Comparison of ENCODE assay signal across 8 mouse cellular contexts in the genomic region with DNA sequence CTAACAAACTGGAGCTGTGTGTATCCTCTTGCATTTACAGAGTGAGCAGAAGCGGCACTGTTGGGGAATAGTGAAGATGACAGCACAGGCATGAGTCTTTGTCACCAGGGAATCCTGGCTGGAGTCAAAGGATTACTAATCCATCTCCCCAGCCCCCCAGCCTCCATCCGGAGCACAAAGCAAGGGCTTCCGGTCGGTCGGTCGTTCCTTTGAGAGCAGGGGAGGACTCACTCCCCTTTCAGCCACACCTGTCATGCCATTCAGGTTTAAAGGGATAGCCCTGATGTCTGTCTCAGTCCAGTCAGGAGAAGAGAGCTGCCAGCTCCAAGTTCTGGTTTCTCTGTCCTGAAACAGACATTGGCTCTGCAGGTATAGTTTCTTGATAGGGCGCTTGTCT. TPM values are rescaled to one million over a fixed set of nuclear protein-coding genes. Genes with fewer than 3 reads are reported as not detected.
A peak's percentile ranks its signal among the peaks of the same experiment; 100 is the strongest.
DNase-seq lines count a peak whose midpoint lies in the region; ATAC-seq and TF ChIP-seq lines count a peak whose summit lies in the region.

No protein-coding gene starts in this region.

- H3K4me3 ChIP-seq in thymus, adult 2 months (ENCODE audit: control insufficient read depth, insufficient read depth, low read length): no peak overlapping the region
- H3K4me3 ChIP-seq in limb, embryonic 10.5 days: peak overlapping the region; percentile 19
- no peak overlapping the region for H3K4me3 ChIP-seq in neural tube, embryonic 15.5 days (replicated peaks)

- WGBS in thymus, adult 2 months: 13% methylated on average over 7 of the region's 7 CpGs
- WGBS in limb, embryonic 10.5 days: 25% methylated on average over 7 of the region's 7 CpGs
- WGBS in neural tube, embryonic 15.5 days: 19% methylated on average over 7 of the region's 7 CpGs

- no peaks in the 10 kb centered on the region for H3K36me3 ChIP-seq in thymus, adult 2 months (ENCODE audit: control insufficient read depth, insufficient read depth, low read length)
- no peaks in the 10 kb centered on the region for H3K36me3 ChIP-seq in limb, embryonic 10.5 days
- no peaks in the 10 kb centered on the region for H3K36me3 ChIP-seq in neural tube, embryonic 15.5 days

- peaks cover 19% of the 10 kb centered on the region for H3K4me1 ChIP-seq in thymus, adult 2 months (replicated peaks; ENCODE audit: control insufficient read depth, insufficient read depth, low read length)
- H3K4me1 ChIP-seq in limb, embryonic 10.5 days: peaks cover 71% of the 10 kb centered on the region
- H3K4me1 ChIP-seq in neural tube, embryonic 15.5 days: peaks cover 73% of the 10 kb centered on the region

- H3K4me2 ChIP-seq in neural tube, embryonic 15.5 days: peak overlapping the region; percentile 36

- no peak for TF ChIP-seq CTCF in thymus, adult 2 months (IDR thresholded peaks at IDR 0.05; ENCODE audit: borderline replicate concordance, control insufficient read depth, extremely low read depth, insufficient read depth, low read length, poor library complexity)

- peak overlapping the region; percentile 88 for H3K27ac ChIP-seq in thymus, adult 2 months (ENCODE audit: control insufficient read depth, insufficient read depth, low read length)
- peak overlapping the region; percentile 78 for H3K27ac ChIP-seq in limb, embryonic 10.5 days
- peak overlapping the region; percentile 82 for H3K27ac ChIP-seq in neural tube, embryonic 15.5 days (replicated peaks)

- no peaks in the 10 kb centered on the region for H3K27me3 ChIP-seq in thymus, adult 2 months (ENCODE audit: control insufficient read depth, insufficient read depth, low read length)
- no peaks in the 10 kb centered on the region for H3K27me3 ChIP-seq in limb, embryonic 10.5 days (ENCODE audit: low read depth, poor library complexity, severe bottlenecking)
- no peaks in the 10 kb centered on the region for H3K27me3 ChIP-seq in neural tube, embryonic 15.5 days (replicated peaks)

- peak; percentile 50 for DNase-seq in adrenal gland, postnatal 10 days
- no peak for DNase-seq in adrenal gland, adult 2 months
- DNase-seq in thymus, adult 2 months: no peak
- DNase-seq in thymus, postnatal 4 days: no peak
- DNase-seq in limb, embryonic 10.5 days (ENCODE audit: low spot score): no peak
- DNase-seq in embryo, embryonic 9.5 days (ENCODE audit: extremely low spot score): no peak
- DNase-seq in cerebellum, postnatal 14 days: no peak

- TF ChIP-seq POLR2A in thymus, adult 2 months (IDR thresholded peaks at IDR 0.05; ENCODE audit: control insufficient read depth, extremely low read depth, insufficient read depth, low read length, poor library complexity): no peak

- peak overlapping the region; percentile 7; the same call in 1 of the 2 replicates for H3K9ac ChIP-seq in neural tube, embryonic 15.5 days (replicated peaks)

- ATAC-seq in neural tube, embryonic 15.5 days (ENCODE audit: low FRiP score): no peak

- H3K9me3 ChIP-seq in limb, embryonic 10.5 days (replicated peaks): no peaks in the 10 kb centered on the region
- no peaks in the 10 kb centered on the region for H3K9me3 ChIP-seq in neural tube, embryonic 15.5 days (replicated peaks)

RNA-seq across cellular contexts. Expression of gene Stk40, which starts 7.4 kb away (rescaled TPM):
- 10 to 100 TPM; 48.4 to 53.0 TPM for total RNA-seq in adrenal gland, postnatal 10 days (2021)
- 10 to 100 TPM; 43.0 to 56.0 TPM for total RNA-seq in adrenal gland, adult 2 months (2021)
- 33.2 and 33.5 TPM in 2 replicates for polyA plus RNA-seq in adrenal gland, adult 2 months (2012; rRNA removed)
- polyA plus RNA-seq in thymus, adult 2 months (2012; rRNA removed): 36.5 and 43.1 TPM in 2 replicates
- polyA plus RNA-seq in limb, embryonic 10.5 days (2016; fragmentation: Nextera tagmentation; extraction: Ambion mirVana): 48.2 and 52.1 TPM in 2 replicates
- 28.1 and 29.9 TPM in 2 replicates for polyA plus RNA-seq in neural tube, embryonic 15.5 days (2015; fragmentation: Nextera tagmentation; extraction: Ambion mirVana)

RNA-seq across cellular contexts. Expression of gene Lsm10, which starts 14.7 kb away (rescaled TPM):
- total RNA-seq in adrenal gland, postnatal 10 days (2021): 10 to 100 TPM; 18.2 to 23.2 TPM
- total RNA-seq in adrenal gland, adult 2 months (2021): 10 to 100 TPM; 23.4 to 30.7 TPM
- polyA plus RNA-seq in adrenal gland, adult 2 months (2012; rRNA removed): 29.3 and 32.5 TPM in 2 replicates
- polyA plus RNA-seq in thymus, adult 2 months (2012; rRNA removed): 41.0 and 41.7 TPM in 2 replicates
- 41.3 and 48.0 TPM in 2 replicates for polyA plus RNA-seq in limb, embryonic 10.5 days (2016; fragmentation: Nextera tagmentation; extraction: Ambion mirVana)
- 48.5 and 51.6 TPM in 2 replicates for polyA plus RNA-seq in neural tube, embryonic 15.5 days (2015; fragmentation: Nextera tagmentation; extraction: Ambion mirVana)

RNA-seq across cellular contexts. Expression of gene Eva1b, which starts 36.4 kb away (rescaled TPM):
- 10 to 100 TPM; 36.3 to 41.2 TPM for total RNA-seq in adrenal gland, postnatal 10 days (2021)
- total RNA-seq in adrenal gland, adult 2 months (2021): 10 to 100 TPM; 13.3 to 35.0 TPM
- polyA plus RNA-seq in adrenal gland, adult 2 months (2012; rRNA removed): 111 and 156 TPM in 2 replicates
- 94.3 and 95.2 TPM in 2 replicates for polyA plus RNA-seq in thymus, adult 2 months (2012; rRNA removed)
- 72.7 and 82.2 TPM in 2 replicates for polyA plus RNA-seq in limb, embryonic 10.5 days (2016; fragmentation: Nextera tagmentation; extraction: Ambion mirVana)
- 13.3 and 19.1 TPM in 2 replicates for polyA plus RNA-seq in neural tube, embryonic 15.5 days (2015; fragmentation: Nextera tagmentation; extraction: Ambion mirVana)

RNA-seq across cellular contexts. Expression of gene Sh3d21, which starts 52.1 kb away (rescaled TPM):
- total RNA-seq in adrenal gland, postnatal 10 days (2021): 1 to 10 TPM; 3.3 to 3.9 TPM
- total RNA-seq in adrenal gland, adult 2 months (2021): 1 to 10 TPM; 2.5 to 3.2 TPM
- polyA plus RNA-seq in adrenal gland, adult 2 months (2012; rRNA removed): 1.4 and 1.8 TPM in 2 replicates
- 0.75 and 1.2 TPM in 2 replicates for polyA plus RNA-seq in thymus, adult 2 months (2012; rRNA removed)
- polyA plus RNA-seq in limb, embryonic 10.5 days (2016; fragmentation: Nextera tagmentation; extraction: Ambion mirVana): 2.9 and 4.7 TPM in 2 replicates
- polyA plus RNA-seq in neural tube, embryonic 15.5 days (2015; fragmentation: Nextera tagmentation; extraction: Ambion mirVana): 1.4 and 2.6 TPM in 2 replicates

RNA-seq across cellular contexts. Expression of gene Oscp1, which starts 52.8 kb away (rescaled TPM):
- 10 to 100 TPM in 1 of 2 experiments, 1 to 10 TPM in 1; 8.2 to 11.2 TPM for total RNA-seq in adrenal gland, postnatal 10 days (2021)
- total RNA-seq in adrenal gland, adult 2 months (2021): 10 to 100 TPM in 1 of 2 experiments, 1 to 10 TPM in 1; 9.5 to 10.9 TPM
- 1.6 and 2.1 TPM in 2 replicates for polyA plus RNA-seq in adrenal gland, adult 2 months (2012; rRNA removed)
- polyA plus RNA-seq in thymus, adult 2 months (2012; rRNA removed): 0.99 and 1.1 TPM in 2 replicates
- polyA plus RNA-seq in limb, embryonic 10.5 days (2016; fragmentation: Nextera tagmentation; extraction: Ambion mirVana): 20.4 and 23.7 TPM in 2 replicates
- 37.4 and 38.3 TPM in 2 replicates for polyA plus RNA-seq in neural tube, embryonic 15.5 days (2015; fragmentation: Nextera tagmentation; extraction: Ambion mirVana)
